Mouse (Mus musculus) common myeloid progenitor, adult 5-6 weeks (primary cell): ENCODE measurements around the gene Ttc39d. TPM values are rescaled to one million over a fixed set of nuclear protein-coding genes. Genes with fewer than 3 reads are reported as not detected.
"Not testable (repeated sequence)": the region's sequence is repeated elsewhere in the genome, so short reads cannot be mapped to it uniquely, and the experiment has no call there.

Source experiments
- ATAC-seq: replicated peaks from 2 replicates; pipeline ENCODE4 v1.8.0; 2016; ENCODE audit warnings: low read depth, mild to moderate bottlenecking, moderate TSS enrichment, inconsistent platforms; ENCODE audit not compliant: poor library complexity, severe bottlenecking
- total RNA-seq: library from RNA; stranded (forward); fragments of 200-1000, 187-1606 nt; gene quantifications from 2 replicates; pipeline ENCODE4 v1.2.3, GENCODE M21; 2017

The Ttc39d gene
- total RNA-seq, 1 experiment from 2014 or later, result not detected

GRCm38 (mm10) chr17:80183615-80184014 is 23.6 kb upstream of the Ttc39d start:
- ATAC-seq, result peak; percentile 46; the same call in 1 of the 2 replicates

GRCm38 (mm10) chr17:80193075-80193474 is 14.2 kb upstream of the Ttc39d start:
- 0 out of 2 replicates have a peak, but pooled peaks have one; percentile 47 for ATAC-seq

GRCm38 (mm10) chr17:80199160-80199778 is 8.0 kb upstream of the Ttc39d start:
- peak; percentile 23; the same call in 1 of the 2 replicates for ATAC-seq

GRCm38 (mm10) chr17:80205657-80206056 is 1.6 kb upstream of the Ttc39d start:
- no peak for ATAC-seq

GRCm38 (mm10) chr17:80206301-80206670 is 974 bp upstream of the Ttc39d start:
- ATAC-seq, result peak; percentile 5

GRCm38 (mm10) chr17:80213998-80214397 is 6.7 kb downstream of the Ttc39d start:
- ATAC-seq, result not testable (repeated sequence)

GRCm38 (mm10) chr17:80220131-80220530 is 12.9 kb downstream of the Ttc39d start:
- no peak for ATAC-seq

GRCm38 (mm10) chr17:80221202-80221601 is 13.9 kb downstream of the Ttc39d start:
- ATAC-seq, result no peak

- peak; percentile 46; the same call in 1 of the 2 replicates for ATAC-seq
These were observed 14.8 kb downstream of the Ttc39d start for GRCm38 (mm10) chr17:80221890-80222628.

- peak; percentile 20 for ATAC-seq
These were observed 16.6 kb downstream of the Ttc39d start for GRCm38 (mm10) chr17:80223829-80224228.

- peak; percentile 97 for ATAC-seq
These were observed 17.3 kb downstream of the Ttc39d start, which contains the start of gene Gemin6 for GRCm38 (mm10) chr17:80224326-80225116. Gene Gemin6, plus strand, starts transcription at chr17:80224441.

- not testable (repeated sequence) for ATAC-seq
These were observed 17.9 kb downstream of the Ttc39d start for GRCm38 (mm10) chr17:80225142-80225541.

GRCm38 (mm10) chr17:80229396-80229795 is 22.1 kb downstream of the Ttc39d start:
- no peak for ATAC-seq

GRCm38 (mm10) chr17:80233844-80234243 is 26.6 kb downstream of the Ttc39d start:
- no peak for ATAC-seq

GRCm38 (mm10) chr17:80234376-80234775 is 27.1 kb downstream of the Ttc39d start:
- ATAC-seq, result no peak

GRCm38 (mm10) chr17:80235477-80235876 is 28.2 kb downstream of the Ttc39d start:
- no peak for ATAC-seq

GRCm38 (mm10) chr17:80236805-80237204 is 29.5 kb downstream of the Ttc39d start:
- ATAC-seq, result peak; percentile 83

- no peak for ATAC-seq
These were observed 30.2 kb downstream of the Ttc39d start for GRCm38 (mm10) chr17:80237475-80237874.

GRCm38 (mm10) chr17:80241594-80241993 is 34.3 kb downstream of the Ttc39d start:
- ATAC-seq, result no peak

GRCm38 (mm10) chr17:80243116-80243515 is 35.9 kb downstream of the Ttc39d start:
- ATAC-seq, result no peak
